Mouse (Mus musculus): ENCODE results near the gene Lrrc56.

DNA sequence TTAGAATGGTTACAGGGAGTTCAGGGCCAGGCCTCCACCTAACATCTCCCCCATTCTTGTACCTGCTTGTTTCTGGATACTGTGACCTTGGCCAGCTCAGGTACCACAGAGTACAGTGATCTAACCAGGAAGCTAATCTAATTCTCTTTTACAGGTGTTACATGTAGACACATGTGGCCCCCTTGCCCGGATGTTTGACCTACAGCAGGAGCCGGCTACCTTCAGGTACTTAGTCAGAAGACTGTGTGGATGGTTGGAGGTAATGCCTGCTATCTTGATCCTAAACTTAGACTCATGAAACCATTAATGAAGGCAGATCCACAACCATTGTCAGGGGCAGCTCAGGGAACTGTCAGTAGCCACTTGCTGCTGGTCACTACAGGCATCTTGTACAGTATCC, 1.8 kb downstream of the Lrrc56 start:
- TF ChIP-seq GATA1 (IDR thresholded peaks at IDR 0.05; ENCODE audit: low read length) (no peak), TAL1 (IDR thresholded peaks at IDR 0.05; ENCODE audit: low read length) (no peak)
